Mouse (Mus musculus) E14TG2a.4 (cell line): ENCODE data around the gene Dnaic1.
"Not testable (repeated sequence)": the region's sequence is repeated elsewhere in the genome, so short reads cannot be mapped to it uniquely, and the experiment has no call there.

Experiments used
- H3K27me3 ChIP-seq: 2 replicates; pipeline ENCODE4 v1.6.1; 2014; ENCODE audit warnings: low read length, control low read depth; ENCODE audit not compliant: insufficient read depth
- H3K36me3 ChIP-seq: 2 replicates; pipeline ENCODE4 v1.6.1; 2014; ENCODE audit warnings: low read length, control low read depth; ENCODE audit not compliant: insufficient read depth
- H3K4me1 ChIP-seq: replicated peaks from 2 replicates; pipeline ENCODE4 v1.6.1; 2014; ENCODE audit warnings: low read depth, low read length, control low read depth
- H3K4me3 ChIP-seq: replicated peaks from 2 replicates; pipeline ENCODE4 v1.5.1; 2014; ENCODE audit warnings: mild to moderate bottlenecking, low read length
- H3K9me3 ChIP-seq: 2 replicates; pipeline ENCODE4 v1.6.1; 2014; ENCODE audit warnings: low read length, control low read depth
- CTCF ChIP-seq: conservative IDR thresholded peaks from 2 replicates; pipeline ENCODE4 v1.5.1; 2014; ENCODE audit warnings: low read length
- NANOG ChIP-seq: IDR thresholded peaks from 2 replicates; pipeline ENCODE4 v1.6.1; 2014; ENCODE audit warnings: borderline replicate concordance, low read length, mixed read lengths
- POU5F1 ChIP-seq: IDR thresholded peaks from 2 replicates; pipeline ENCODE4 v1.6.1; 2014; ENCODE audit warnings: low read length, borderline replicate concordance

The Dnaic1 gene

DNA sequence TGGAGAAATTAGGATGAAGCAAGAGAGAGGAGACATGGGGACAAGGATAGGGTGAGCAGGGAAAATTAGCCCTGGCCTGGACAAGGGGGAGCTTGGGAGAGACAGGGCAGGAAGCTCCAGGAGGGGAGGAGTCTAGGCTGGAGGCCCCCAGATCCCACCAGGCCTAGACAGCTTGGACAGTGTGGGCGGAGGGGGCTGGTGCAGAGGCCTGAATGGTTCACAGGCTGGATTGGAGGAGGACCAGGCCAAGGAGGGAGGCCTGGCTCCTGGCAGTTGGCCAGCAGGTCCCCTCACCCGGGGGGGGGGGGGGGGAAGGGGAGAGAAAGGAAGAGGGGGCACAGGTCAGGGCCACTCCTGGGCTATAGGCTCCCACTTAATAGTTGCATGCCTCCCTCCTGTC, 109.7 kb downstream of the Dnaic1 start:
- peaks cover 54% of the 10 kb centered on the region for H3K4me1 ChIP-seq
- no peaks in the 10 kb centered on the region for H3K36me3 ChIP-seq
- TF ChIP-seq NANOG = no peak
- no peak for TF ChIP-seq POU5F1
- TF ChIP-seq CTCF = no peak
- no peak overlapping the region for H3K4me3 ChIP-seq
- no peaks in the 10 kb centered on the region for H3K9me3 ChIP-seq
- H3K27me3 ChIP-seq = peaks cover 82% of the 10 kb centered on the region

DNA sequence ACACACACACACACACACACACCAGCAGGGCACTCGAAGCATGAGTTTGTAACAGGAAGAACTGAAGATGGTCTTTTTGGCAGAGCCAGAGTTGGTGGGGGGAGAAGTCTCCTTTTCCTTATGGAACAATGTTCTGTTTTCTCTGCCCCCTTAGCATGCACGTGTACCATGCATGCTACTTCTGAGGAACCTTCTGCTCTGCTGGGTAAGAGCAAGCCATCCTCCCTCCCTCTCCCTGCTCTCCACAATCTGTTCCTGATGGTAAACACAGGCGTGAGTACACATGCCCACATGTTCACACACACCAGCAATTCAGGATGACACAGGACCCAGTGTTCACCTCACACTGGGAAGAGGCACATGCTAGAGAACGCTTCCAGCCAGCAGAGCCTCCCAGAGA, 111.6 kb downstream of the Dnaic1 start:
- H3K4me1 ChIP-seq = peaks cover 50% of the 10 kb centered on the region
- TF ChIP-seq POU5F1 = no peak
- no peak for TF ChIP-seq CTCF
- TF ChIP-seq NANOG = no peak

DNA sequence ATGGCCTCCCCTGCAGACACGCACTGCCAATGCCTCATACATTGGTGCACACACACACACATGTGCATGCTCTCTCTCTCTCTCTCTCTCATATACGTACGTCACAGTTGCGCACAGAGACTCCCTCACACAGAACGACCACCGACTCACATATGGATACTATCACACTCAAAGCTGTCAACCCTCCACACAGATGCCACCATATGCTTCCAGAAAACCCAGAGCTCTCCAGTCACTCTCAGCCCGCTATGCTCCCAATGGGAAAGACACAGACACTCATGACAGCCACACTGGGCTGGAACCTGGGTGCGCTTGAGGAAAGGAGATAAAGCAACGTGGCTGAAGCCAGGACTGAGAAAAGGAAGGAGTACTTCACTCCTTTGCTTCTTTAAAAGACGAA, 112.4 kb downstream of the Dnaic1 start:
- Histone ChIP-seq H3K9me3 (no peaks in the 10 kb centered on the region), H3K4me3 (no peak overlapping the region), H3K4me1 (peaks cover 43% of the 10 kb centered on the region), H3K27me3 (peaks cover 71% of the 10 kb centered on the region), H3K36me3 (no peaks in the 10 kb centered on the region)
- TF ChIP-seq CTCF (no peak), POU5F1 (no peak), NANOG (no peak)

More for the DNA sequence above, 111.6 kb downstream of the Dnaic1 start:
- H3K9me3 ChIP-seq = no peaks in the 10 kb centered on the region
- no peak overlapping the region for H3K4me3 ChIP-seq
- no peaks in the 10 kb centered on the region for H3K36me3 ChIP-seq
- H3K27me3 ChIP-seq = peaks cover 74% of the 10 kb centered on the region

DNA sequence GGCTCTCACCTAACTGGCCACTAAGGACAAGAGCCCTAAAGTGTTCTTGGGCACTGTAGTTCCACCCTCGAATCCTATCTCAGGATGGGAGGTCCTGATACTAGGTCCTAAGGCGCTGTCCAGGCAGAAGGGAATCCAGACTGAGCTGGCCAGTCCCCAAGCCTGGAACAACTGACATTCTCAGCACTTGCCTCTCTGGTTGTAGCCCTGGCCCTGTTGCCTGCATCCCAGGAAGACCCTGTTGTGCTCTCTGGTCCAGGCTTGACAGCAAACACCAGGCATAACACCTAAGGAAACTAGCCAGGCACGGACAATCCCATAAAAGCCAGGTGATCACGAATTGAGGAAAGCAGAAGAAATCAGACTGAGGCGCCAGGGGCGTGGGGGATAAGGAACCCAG, 113.2 kb downstream of the Dnaic1 start:
- no peak for TF ChIP-seq POU5F1
- TF ChIP-seq CTCF = no peak
- no peak for TF ChIP-seq NANOG

DNA sequence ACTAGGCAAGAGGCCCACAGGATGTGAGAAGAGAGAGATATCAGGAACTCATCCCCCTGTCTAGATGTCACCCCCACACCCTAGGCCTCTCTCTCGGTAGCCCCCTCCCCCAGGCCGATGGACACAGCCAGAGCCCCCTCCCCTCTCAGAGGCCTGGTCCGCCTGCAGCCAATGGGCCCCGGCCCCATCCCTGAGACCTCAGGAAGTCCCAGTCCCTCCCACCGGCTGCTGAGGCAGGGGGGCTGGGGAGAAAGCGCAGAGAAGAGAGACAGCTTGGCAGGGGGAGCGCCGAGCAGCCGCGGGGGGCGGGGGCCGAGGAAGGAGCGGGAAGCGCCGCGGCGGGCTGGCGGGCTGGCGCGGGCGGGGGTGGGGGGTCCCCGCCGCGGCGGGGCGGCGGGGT, 113.7 kb downstream of the Dnaic1 start:
- not testable (repeated sequence) for H3K9me3 ChIP-seq, H3K36me3 ChIP-seq
- H3K27me3 ChIP-seq = peaks cover 58% of the 10 kb centered on the region

More for the DNA sequence above, 113.2 kb downstream of the Dnaic1 start:
- H3K4me1 ChIP-seq = peaks cover 34% of the 10 kb centered on the region
- no peaks in the 10 kb centered on the region for H3K9me3 ChIP-seq
- H3K27me3 ChIP-seq = peaks cover 62% of the 10 kb centered on the region
- peak overlapping the region; percentile 26; the same call in 1 of the 2 replicates for H3K4me3 ChIP-seq
- H3K36me3 ChIP-seq = no peaks in the 10 kb centered on the region

DNA sequence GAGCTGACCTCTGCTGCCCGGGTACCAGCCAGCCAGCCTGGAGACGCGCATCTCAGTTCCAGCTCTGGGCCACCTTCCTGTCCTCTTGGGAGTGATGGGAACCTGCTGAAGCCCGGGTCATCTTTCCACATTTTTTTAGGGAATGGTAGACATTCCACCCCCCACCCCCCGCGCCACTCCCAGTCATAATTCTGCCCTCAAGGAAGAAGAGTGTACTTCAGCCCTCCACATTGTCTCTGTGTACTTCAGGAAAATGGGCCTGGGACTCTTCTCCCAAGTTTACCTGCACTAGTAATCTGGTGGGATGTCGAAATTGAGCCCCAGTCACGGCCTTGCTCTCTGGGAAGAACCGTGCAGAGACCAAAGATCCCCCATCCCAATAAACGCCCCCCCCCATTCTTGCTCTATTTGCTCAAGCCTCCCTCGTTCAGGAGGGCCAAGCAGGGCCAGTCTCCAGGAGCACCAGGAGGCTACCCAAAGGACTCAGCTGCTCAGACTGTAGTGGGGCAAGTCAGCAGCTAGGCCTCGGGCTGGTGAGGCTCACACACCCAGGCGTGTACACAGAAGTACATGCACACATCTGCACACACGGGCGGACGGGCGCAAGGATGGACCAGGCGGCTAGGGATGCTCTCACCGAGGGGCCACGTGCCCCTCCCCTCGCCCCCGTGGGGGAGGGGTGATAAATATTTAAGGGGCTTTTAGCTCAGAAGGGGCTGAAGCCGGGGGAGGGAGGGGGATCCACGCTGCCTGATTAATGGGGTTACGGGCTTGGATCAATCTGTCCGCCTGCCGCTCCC, 114.8 kb downstream of the Dnaic1 start:
- H3K4me3 ChIP-seq = 0 out of 2 replicates have a peak overlapping the region, but pooled peaks have one; percentile 13
- H3K9me3 ChIP-seq, H3K36me3 ChIP-seq: not testable (repeated sequence)
- peaks cover 25% of the 10 kb centered on the region for H3K4me1 ChIP-seq
- H3K27me3 ChIP-seq = peaks cover 51% of the 10 kb centered on the region

More for the DNA sequence above, 113.7 kb downstream of the Dnaic1 start:
- H3K4me3 ChIP-seq = peak overlapping the region; percentile 48
- H3K4me1 ChIP-seq = peaks cover 33% of the 10 kb centered on the region

DNA sequence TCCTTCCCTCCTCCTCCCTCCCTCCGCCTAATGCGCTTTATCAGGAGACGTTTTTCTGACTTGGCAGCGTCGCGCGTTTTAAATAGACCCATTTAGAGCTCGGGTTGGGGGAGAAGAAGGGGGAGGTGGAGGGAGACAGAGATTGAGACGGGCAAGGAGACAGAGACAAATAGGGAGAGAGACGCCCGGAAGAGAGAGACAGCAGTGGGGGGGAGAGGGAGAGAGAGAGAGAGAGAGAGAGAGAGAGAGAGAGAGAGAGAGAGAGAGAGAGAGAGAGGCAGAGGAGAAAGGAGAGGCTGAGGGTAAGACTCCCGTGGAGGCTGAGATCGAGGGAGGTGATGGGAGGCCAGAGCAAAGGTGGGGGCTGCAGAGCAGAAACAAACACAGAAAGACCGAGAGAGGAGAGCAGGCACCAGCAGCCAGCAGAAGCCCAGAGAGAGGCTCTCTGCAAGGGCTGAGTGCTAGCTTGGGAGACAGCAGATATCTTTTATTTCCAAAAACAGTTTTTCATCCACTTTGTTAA, 115.4 kb downstream of the Dnaic1 start:
- Histone ChIP-seq H3K27me3 (peaks cover 44% of the 10 kb centered on the region), H3K4me1 (peaks cover 20% of the 10 kb centered on the region)
- not testable (repeated sequence) for H3K9me3 ChIP-seq, H3K4me3 ChIP-seq, H3K36me3 ChIP-seq

DNA sequence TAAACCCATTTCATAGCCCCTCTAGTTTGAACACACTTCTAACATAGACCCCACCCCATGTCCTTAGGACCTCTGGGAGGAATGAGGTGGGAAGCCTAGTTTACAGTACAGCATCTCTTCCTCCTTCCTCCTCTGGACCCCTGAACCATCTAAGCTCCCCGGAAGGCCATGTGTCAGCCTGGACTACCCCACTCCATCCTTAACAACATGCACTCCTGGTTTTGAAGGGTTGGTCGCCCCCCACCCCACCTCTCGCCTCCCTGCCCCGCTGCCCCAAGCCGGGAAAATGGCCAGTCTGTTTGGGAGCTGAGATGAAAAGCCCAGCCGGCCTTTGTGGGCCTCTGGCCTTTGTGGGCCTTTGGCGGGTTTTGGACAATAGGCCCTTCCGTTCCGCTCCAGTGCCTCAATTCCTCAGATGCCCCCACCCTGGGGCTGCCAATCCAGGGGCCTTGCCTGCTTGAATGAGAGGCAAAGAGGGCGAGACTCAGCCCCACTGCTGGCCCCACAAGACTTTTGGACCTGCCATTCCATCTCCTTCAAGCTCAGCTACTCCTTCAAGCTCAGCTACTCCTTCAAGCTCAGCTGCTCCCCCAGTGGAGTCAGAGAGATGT, 116.4 kb downstream of the Dnaic1 start:
- Histone ChIP-seq H3K4me1 (peaks cover 13% of the 10 kb centered on the region), H3K27me3 (peaks cover 36% of the 10 kb centered on the region)
- H3K36me3 ChIP-seq, H3K4me3 ChIP-seq, H3K9me3 ChIP-seq: not testable (repeated sequence)
